Mouse (Mus musculus): ENCODE data around the gene Vmn1r54. TPM values are rescaled to one million over a fixed set of nuclear protein-coding genes. Genes with fewer than 3 reads are reported as not detected.

Vmn1r54 gene
- total RNA-seq, 2 experiments from 2014 or later = not detected

Other genes with a start within 250 kb of the Vmn1r54 start
- not detected in 2 replicates for gene Vmn1r47, start 230.2 kb upstream of the Vmn1r54 start, total RNA-seq (2014; fragmentation: Nextera tagmentation)
- not detected in 2 replicates for gene Vmn1r47, start 230.2 kb upstream of the Vmn1r54 start, total RNA-seq (2017)
- not detected in 2 replicates for gene Vmn1r48, start 209.5 kb upstream of the Vmn1r54 start, total RNA-seq (2014; fragmentation: Nextera tagmentation)
- gene Vmn1r48, start 209.5 kb upstream of the Vmn1r54 start, total RNA-seq (2017) = not detected in 2 replicates
- gene Vmn1r49, start 167.8 kb upstream of the Vmn1r54 start, total RNA-seq (2014; fragmentation: Nextera tagmentation) = not detected in 2 replicates
- gene Vmn1r49, start 167.8 kb upstream of the Vmn1r54 start, total RNA-seq (2017) = not detected in 2 replicates
- gene Vmn1r50, start 144.9 kb upstream of the Vmn1r54 start, total RNA-seq (2014; fragmentation: Nextera tagmentation) = not detected in 2 replicates
- not detected in 2 replicates for gene Vmn1r50, start 144.9 kb upstream of the Vmn1r54 start, total RNA-seq (2017)
- not detected in 2 replicates for gene Vmn1r51, start 123.7 kb upstream of the Vmn1r54 start, total RNA-seq (2014; fragmentation: Nextera tagmentation)
- not detected in 2 replicates for gene Vmn1r51, start 123.7 kb upstream of the Vmn1r54 start, total RNA-seq (2017)
- not detected in 2 replicates for gene Vmn1r52, start 71.5 kb upstream of the Vmn1r54 start, total RNA-seq (2014; fragmentation: Nextera tagmentation)
- gene Vmn1r52, start 71.5 kb upstream of the Vmn1r54 start, total RNA-seq (2017) = not detected in 2 replicates
- not detected in 2 replicates for gene V1ra8, start 43.5 kb upstream of the Vmn1r54 start, total RNA-seq (2014; fragmentation: Nextera tagmentation)
- not detected in 2 replicates for gene V1ra8, start 43.5 kb upstream of the Vmn1r54 start, total RNA-seq (2017)
- not detected in 2 replicates for gene Vmn1r53, start 21.9 kb upstream of the Vmn1r54 start, total RNA-seq (2014; fragmentation: Nextera tagmentation)
- gene Vmn1r53, start 21.9 kb upstream of the Vmn1r54 start, total RNA-seq (2017) = not detected in 2 replicates
- gene BC048671, start 54.9 kb downstream of the Vmn1r54 start, total RNA-seq (2014; fragmentation: Nextera tagmentation) = not detected in 2 replicates
- gene BC048671, start 54.9 kb downstream of the Vmn1r54 start, total RNA-seq (2017) = not detected in 2 replicates
- not detected in 2 replicates for gene Chst13, start 78.9 kb downstream of the Vmn1r54 start, total RNA-seq (2014; fragmentation: Nextera tagmentation)
- not detected in 2 replicates for gene Chst13, start 78.9 kb downstream of the Vmn1r54 start, total RNA-seq (2017)
- not detected in 2 replicates for gene Uroc1, start 87.0 kb downstream of the Vmn1r54 start, total RNA-seq (2014; fragmentation: Nextera tagmentation)
- gene Uroc1, start 87.0 kb downstream of the Vmn1r54 start, total RNA-seq (2017) = not detected in 2 replicates
- gene Zxdc, start 123.2 kb downstream of the Vmn1r54 start, total RNA-seq (2014; fragmentation: Nextera tagmentation) = 10.2 and 11.9 TPM in 2 replicates
- gene Zxdc, start 123.2 kb downstream of the Vmn1r54 start, total RNA-seq (2017) = 8.0 and 8.9 TPM in 2 replicates
- not detected in 2 replicates for gene Cfap100, start 182.5 kb downstream of the Vmn1r54 start, total RNA-seq (2014; fragmentation: Nextera tagmentation)
- gene Cfap100, start 182.5 kb downstream of the Vmn1r54 start, total RNA-seq (2017) = not detected in 2 replicates
- gene Klf15, start 216.3 kb downstream of the Vmn1r54 start, total RNA-seq (2014; fragmentation: Nextera tagmentation) = not detected in 2 replicates
- gene Klf15, start 216.3 kb downstream of the Vmn1r54 start, total RNA-seq (2017) = not detected in 2 replicates
- 3.2 and 4.1 TPM in 2 replicates for gene Aldh1l1, start 240.1 kb downstream of the Vmn1r54 start, total RNA-seq (2014; fragmentation: Nextera tagmentation)
- gene Aldh1l1, start 240.1 kb downstream of the Vmn1r54 start, total RNA-seq (2017) = 4.3 and 5.3 TPM in 2 replicates